Mouse (Mus musculus) c-Kit-positive CD71-positive TER-119-positive erythroid progenitor cells, embryonic 14.5 days (primary cell): ENCODE measurements around the gene BC052040.

Experiments
- DNase-seq: peaks from one replicate; pipeline ENCODE4 v3.0.0-alpha.2; 2013; ENCODE audit warnings: low spot score

Gene BC052040

DNA sequence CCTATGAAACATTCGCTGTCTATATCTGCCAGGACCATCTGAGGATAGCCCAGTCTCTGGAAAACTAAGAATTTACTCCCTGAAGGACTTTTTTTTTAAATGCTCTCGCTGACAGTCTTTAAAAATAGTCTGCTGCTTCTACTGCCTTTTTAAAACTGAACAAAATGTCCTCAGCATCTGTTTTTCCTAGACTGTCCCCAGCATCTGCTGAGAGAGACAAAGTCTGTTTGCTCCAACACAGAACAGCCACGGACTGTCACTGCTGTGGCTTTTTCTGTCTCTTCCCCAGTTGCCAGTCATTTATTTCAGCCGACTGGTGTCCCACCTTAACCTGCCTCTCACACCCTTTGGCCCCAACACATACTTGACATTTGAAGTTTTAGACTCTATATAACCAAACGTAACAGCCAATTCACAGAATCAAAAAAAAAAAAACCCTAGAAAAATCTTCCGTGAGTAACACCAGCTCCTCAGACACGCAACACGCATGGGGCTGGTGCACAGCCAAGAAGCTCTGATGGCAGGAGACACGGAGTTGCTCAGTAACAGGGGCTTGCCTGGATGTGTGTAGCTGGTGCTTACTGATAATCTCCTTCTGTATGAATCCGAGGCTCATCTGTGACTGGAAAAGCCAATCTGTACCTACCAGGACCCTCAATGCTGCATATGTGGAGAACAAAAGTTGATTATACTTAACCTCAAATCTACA lies 188.2 kb downstream of the BC052040 start:
- DNase-seq, result no peak

GRCm38 (mm10) chr2:115772709-115773108 lies 191.2 kb downstream of the BC052040 start:
- DNase-seq, result no peak

- no peak for DNase-seq
These were observed 192.8 kb downstream of the BC052040 start for GRCm38 (mm10) chr2:115774153-115774908.

DNA sequence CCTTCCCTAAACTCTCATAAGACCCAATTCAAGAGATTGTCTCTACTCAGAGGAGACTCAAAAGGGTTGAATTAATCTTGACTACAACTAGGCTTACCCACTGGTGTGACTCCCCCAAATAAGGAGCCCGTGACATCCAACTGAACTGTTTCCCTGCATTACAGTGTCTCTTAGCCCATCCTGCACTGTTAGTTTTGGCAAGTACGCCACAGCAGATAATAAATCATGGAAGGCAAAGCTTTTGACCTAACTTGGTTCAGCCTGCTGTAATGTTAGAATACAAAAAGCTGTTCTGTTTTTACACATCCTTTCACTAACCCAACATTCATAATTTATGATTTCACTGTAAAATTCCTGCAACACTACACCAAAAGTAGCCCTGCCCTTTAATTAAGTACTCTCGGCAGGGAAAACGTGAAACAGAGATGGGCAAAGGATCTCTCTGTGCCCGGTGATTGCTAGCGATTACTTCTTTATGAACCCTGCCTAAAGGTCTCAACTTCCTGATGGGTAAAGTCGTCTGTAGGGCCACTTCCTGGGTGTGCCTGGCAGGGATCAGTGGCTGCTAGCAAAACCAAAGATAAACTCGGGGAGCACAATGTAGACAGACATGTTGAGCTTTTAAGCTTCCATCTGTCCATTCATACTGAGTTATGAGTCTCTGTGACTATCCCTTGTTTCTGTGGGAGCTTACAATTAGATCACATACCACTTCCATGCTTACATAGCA lies 194.1 kb downstream of the BC052040 start:
- DNase-seq, result no peak

GRCm38 (mm10) chr2:115776924-115777860 lies 195.7 kb downstream of the BC052040 start:
- DNase-seq, result no peak

GRCm38 (mm10) chr2:115780546-115781011 lies 199.1 kb downstream of the BC052040 start:
- no peak for DNase-seq

- DNase-seq, result no peak
These were observed 204.2 kb downstream of the BC052040 start for GRCm38 (mm10) chr2:115785687-115786086.

GRCm38 (mm10) chr2:115798839-115799238 lies 217.3 kb downstream of the BC052040 start:
- no peak for DNase-seq

DNA sequence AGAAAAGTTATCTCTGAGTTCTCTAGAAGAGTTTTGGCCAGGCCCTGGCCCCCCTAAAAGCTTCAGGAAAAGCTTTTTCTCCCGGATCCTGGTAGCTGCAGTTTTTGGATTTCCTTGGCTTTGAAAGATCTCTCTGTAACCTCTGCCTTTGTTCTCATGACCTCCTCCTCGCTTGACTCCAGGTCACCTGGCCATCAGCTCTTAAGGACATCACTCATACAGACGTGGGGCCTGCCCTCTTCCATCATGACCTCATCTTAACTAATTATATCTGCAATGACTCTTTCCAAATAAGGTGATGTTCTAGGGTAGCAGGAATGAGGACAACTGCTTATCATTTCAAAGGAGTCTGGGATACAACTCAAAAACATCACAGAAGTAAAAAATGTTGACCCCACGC lies 226.9 kb downstream of the BC052040 start:
- no peak for DNase-seq

DNA sequence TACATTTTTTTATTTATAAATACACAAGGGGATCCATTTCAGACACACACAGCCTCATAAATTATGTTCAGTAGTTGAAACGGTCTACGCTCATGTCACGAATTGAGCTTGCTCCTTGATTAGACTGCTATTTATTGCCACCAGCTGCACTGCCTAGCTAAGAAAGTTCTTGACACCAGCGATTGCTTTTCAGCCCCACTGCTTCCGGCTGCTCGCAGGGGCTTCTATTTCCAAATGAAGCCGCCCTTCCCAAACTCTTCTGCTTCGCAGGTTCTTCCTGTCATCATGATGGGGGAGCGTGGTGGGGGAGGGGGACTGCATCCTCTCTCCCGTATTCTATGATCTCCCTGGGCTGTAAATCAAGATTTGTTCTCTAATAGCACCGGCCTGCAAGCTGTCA lies 231.8 kb downstream of the BC052040 start:
- no peak for DNase-seq

GRCm38 (mm10) chr2:115813721-115814120 lies 232.2 kb downstream of the BC052040 start:
- no peak for DNase-seq

GRCm38 (mm10) chr2:115817959-115818358 lies 236.4 kb downstream of the BC052040 start:
- DNase-seq, result no peak

DNA sequence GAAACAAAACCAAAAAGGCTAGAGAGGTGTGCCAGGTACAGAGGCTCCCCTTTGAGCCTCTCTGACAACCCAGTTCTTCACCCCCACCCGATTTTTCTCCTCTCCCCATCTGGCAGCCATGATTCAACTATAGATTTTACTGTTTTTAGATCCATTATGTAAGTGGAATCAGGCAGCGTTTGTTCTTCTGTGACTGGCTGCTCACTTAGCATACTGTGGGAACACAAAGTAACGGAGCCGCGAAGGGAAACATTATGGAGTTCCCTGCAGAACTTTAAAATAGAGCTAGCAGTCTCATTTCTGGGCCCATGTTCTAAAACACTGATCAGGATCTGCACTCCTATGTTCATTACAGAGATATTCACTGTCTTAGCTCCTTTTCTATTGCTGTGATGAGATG lies 240.8 kb downstream of the BC052040 start:
- DNase-seq, result no peak
